Mouse (Mus musculus) stomach, embryonic 14.5 days (tissue): ENCODE measurements around the gene Pcsk1n. TPM values are rescaled to one million over a fixed set of nuclear protein-coding genes. Genes with fewer than 3 reads are reported as not detected.

Experiments used
- ATAC-seq: fragments of 200-750 bp; cut with Nextera tagmentation; 2 replicates; pipeline ENCODE4 v1.8.0; 2017; ENCODE audit warnings: low read depth, moderate TSS enrichment; ENCODE audit not compliant: insufficient number of reproducible peaks, insufficient read depth, low FRiP score
- H3K27ac ChIP-seq: fragments of 300-500 bp; sonication (generic); 2 replicates; pipeline ENCODE4 v1.5.1; 2014; ENCODE audit warnings: mild to moderate bottlenecking, low read length, moderate library complexity, mixed read lengths
- H3K27me3 ChIP-seq: fragments of 300-500 bp; sonication (generic); 2 replicates; pipeline ENCODE4 v1.6.1; 2014; ENCODE audit warnings: low read length, control low read depth, mixed read lengths; ENCODE audit not compliant: control insufficient read depth, insufficient read depth
- H3K36me3 ChIP-seq: fragments of 300-500 bp; sonication (generic); 2 replicates; pipeline ENCODE4 v1.6.1; 2014; ENCODE audit warnings: mild to moderate bottlenecking, control low read depth, low read length, moderate library complexity, mixed read lengths; ENCODE audit not compliant: control insufficient read depth, insufficient read depth
- H3K4me1 ChIP-seq: fragments of 300-500 bp; sonication (generic); 2 replicates; pipeline ENCODE4 v1.6.1; 2014; ENCODE audit warnings: low read length, control low read depth, mixed read lengths; ENCODE audit not compliant: control insufficient read depth, insufficient read depth
- H3K4me2 ChIP-seq: fragments of 300-500 bp; sonication (generic); replicated peaks from 2 replicates; pipeline ENCODE4 v1.6.1; 2014; ENCODE audit warnings: low read depth, low read length, control low read depth
- H3K4me3 ChIP-seq: fragments of 300-500 bp; sonication (generic); 2 replicates; pipeline ENCODE4 v1.5.1; 2014; ENCODE audit warnings: low read depth, low read length, control low read depth
- H3K9ac ChIP-seq: fragments of 300-500 bp; sonication (generic); replicated peaks from 2 replicates; pipeline ENCODE4 v1.6.1; 2014; ENCODE audit warnings: low read depth, mild to moderate bottlenecking, control low read depth, low read length, moderate library complexity, mixed read lengths
- H3K9me3 ChIP-seq: fragments of 300-500 bp; sonication (generic); 2 replicates; pipeline ENCODE4 v1.6.1; 2016; ENCODE audit warnings: low read depth, low read length, control low read depth; ENCODE audit not compliant: control insufficient read depth
- WGBS: fragments of 180-500 bp; shearing (Covaris S2); extraction: QIAGEN DNeasy Blood & Tissue Kit; methylation state at CpG from one replicate; pipeline ENCODE4 v1.1.7; 2014; 5-methylcytosine and 5-hydroxymethylcytosine counted together
- polyA plus RNA-seq: library from polyadenylated mRNA; unstranded; fragments of >200 nt; fragmentation: Nextera tagmentation; extraction: Ambion mirVana; gene quantifications from 2 replicates; pipeline ENCODE4 v1.2.1, GENCODE M21; 2014

Pcsk1n gene
- polyA plus RNA-seq: 9.0 and 9.5 TPM in 2 replicates

DNA sequence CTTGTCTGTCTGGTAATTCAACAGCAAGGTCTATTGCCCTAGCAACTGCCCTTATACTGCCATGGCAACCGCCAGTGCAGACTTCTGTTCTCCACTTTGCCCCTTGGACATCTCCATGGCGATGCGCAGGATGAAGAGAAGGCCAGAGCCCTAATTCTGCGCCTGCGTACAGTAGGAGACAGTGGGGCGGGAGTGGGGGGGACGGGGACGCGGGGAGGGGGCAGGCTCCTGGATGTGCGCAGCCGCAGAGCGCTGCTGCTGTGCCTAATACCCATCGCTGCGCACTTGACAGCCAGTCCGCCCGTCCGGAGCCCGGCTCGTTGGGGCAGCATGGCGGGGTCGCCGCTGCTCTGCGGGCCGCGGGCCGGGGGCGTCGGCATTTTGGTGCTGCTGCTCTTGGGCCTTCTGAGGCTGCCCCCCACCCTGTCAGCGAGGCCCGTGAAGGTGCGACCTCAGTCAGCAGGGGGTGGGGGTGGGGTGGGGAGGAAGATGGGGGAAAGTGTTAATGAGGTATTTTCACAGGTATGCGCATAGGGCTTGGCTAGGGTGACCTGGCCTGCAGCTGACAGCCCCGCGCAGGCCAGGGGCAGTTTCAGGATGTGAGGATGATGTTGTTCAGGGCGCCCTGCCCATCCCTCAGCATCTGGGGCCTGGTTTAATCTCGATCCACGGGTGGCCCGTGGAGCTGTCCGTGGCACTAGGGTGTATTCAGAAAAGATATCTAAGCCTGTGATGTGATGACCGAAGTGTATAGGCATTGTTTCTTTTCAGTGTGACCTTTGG, at the start of gene Pcsk1n:
TSS of gene Pcsk1n (plus strand) at position 222 of the 783 bp plus-strand sequence.
- Histone ChIP-seq H3K9me3 (no peaks in the 10 kb centered on the region), H3K4me3 (peak within 1 kb of the TSS; percentile 12; the same call in 1 of the 2 replicates)
- WGBS: 11% methylated on average over 36 of the region's 40 CpGs

DNA sequence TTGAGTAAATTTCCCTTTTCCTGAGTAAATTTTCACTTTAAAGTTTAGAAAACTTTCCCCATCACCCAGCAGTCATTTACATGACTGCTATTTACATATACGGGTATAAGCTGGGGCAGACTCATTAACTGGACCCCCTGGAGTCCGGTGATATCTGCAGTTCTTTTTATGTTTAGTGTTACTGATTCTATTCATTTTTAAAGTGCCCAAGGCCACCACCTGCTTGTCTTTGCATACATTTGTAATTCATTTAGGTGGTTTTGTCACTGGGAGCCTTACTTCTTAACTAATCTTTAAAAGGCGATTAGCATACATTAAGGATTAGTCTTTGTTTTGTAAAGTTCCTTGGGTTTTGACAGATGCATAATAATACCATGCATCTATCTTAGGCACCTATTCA, 49.8 kb upstream of the Pcsk1n start:
- Histone ChIP-seq H3K9me3 (no peaks in the 10 kb centered on the region), H3K9ac (no peak overlapping the region), H3K27ac (no peak overlapping the region), H3K36me3 (peaks cover 10% of the 10 kb centered on the region), H3K4me3 (no peak overlapping the region), H3K4me1 (no peaks in the 10 kb centered on the region), H3K4me2 (no peak overlapping the region), H3K27me3 (no peaks in the 10 kb centered on the region)
- ATAC-seq: no peak
- 47% methylated on average over 3 of the region's 3 CpGs for WGBS

More for the DNA sequence above, at the start of gene Pcsk1n:
- H3K27ac ChIP-seq: no peak within 1 kb of the TSS
- H3K9ac ChIP-seq: no peak within 1 kb of the TSS
- H3K27me3 ChIP-seq: peaks cover 14% of the 10 kb centered on the region
- H3K36me3 ChIP-seq: no peaks in the 10 kb centered on the region
- peak within 1 kb of the TSS; percentile 20; the same call in 1 of the 2 replicates for H3K4me2 ChIP-seq
- ATAC-seq: peak; percentile 58; the same call in 1 of the 2 replicates
- H3K4me1 ChIP-seq: no peaks in the 10 kb centered on the region

DNA sequence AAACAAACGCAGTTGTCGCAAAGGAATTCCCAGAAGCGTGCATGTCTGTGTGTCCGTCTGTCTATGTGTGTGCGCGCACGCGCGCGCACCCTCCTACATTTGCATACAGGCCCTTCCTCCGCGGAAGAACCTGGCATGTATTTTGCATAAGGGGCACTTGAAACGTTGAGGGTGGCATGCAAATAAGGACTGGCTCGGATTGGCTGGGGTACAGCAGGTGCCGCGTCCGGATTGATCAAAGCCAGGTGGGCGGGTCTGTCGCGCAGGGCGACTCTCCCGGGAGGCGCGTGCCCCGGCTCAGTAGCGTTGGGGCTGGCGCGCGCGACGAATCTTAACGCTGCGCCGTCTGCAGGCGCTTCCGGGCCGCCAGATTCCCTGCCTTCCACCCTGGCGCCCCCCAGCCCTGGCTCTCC, 41.6 kb upstream of the Pcsk1n start, which contains the start of gene Pim2:
TSS of gene Pim2 (plus strand) at position 256 of the 413 bp plus-strand sequence.
- no peak within 1 kb of the TSS for H3K27ac ChIP-seq
- peaks cover 4% of the 10 kb centered on the region; the same call in 1 of the 2 replicates for H3K36me3 ChIP-seq
- H3K27me3 ChIP-seq: no peaks in the 10 kb centered on the region
- H3K4me3 ChIP-seq: peak within 1 kb of the TSS; percentile 35
- H3K4me2 ChIP-seq: peak within 1 kb of the TSS; percentile 85
- WGBS: 16% methylated on average over 38 of the region's 38 CpGs
- H3K4me1 ChIP-seq: no peaks in the 10 kb centered on the region
- peak; percentile 93 for ATAC-seq
- H3K9me3 ChIP-seq: no peaks in the 10 kb centered on the region
- H3K9ac ChIP-seq: no peak within 1 kb of the TSS; the same call in 1 of the 2 replicates

DNA sequence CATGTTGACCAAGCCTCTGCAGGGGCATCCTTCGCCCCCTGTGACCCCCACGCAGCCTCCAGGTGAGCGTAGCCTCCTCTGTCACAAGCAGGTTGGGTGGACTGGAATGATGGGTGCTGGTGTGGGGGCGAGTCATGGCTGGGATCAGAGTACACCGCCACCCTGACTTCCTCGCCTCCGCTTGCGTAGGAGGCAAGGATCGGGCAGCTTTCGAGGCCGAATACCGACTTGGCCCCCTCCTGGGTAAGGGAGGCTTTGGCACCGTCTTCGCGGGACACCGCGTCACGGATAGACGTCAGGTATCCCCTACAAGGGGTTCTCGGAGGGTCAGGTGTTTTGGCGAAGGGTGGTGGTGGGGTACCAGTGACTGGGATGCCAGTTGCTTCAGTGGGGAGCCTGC, 41.1 kb upstream of the Pcsk1n start:
- Histone ChIP-seq H3K27ac (no peak overlapping the region), H3K9ac (no peak overlapping the region; the same call in 1 of the 2 replicates), H3K36me3 (peaks cover 2% of the 10 kb centered on the region; the same call in 1 of the 2 replicates), H3K4me3 (peak overlapping the region; percentile 35), H3K4me2 (peak overlapping the region; percentile 85), H3K4me1 (no peaks in the 10 kb centered on the region), H3K9me3 (no peaks in the 10 kb centered on the region), H3K27me3 (no peaks in the 10 kb centered on the region)
- 25% methylated on average over 21 of the region's 21 CpGs for WGBS
- peak; percentile 16; the same call in 1 of the 2 replicates for ATAC-seq

DNA sequence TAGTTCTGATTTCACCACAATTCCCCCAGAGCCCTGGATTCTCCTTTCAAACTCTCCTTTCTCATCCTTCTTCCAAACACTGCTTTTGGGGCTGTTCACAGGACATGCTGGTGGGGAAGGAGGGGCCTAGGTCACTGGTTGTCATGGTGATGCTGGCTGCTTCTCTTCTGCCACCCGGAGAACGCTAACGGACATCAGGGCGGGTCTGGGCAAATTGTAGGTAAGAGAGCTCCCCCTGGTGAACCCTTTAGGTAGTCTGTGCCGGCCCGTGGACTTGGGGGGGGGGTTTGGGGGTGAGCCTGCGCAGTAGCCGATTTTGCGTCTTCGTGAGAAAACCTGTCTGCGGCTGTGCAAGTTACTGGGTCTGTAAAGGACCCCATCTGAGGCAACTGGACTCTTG, 39.8 kb upstream of the Pcsk1n start:
- H3K4me1 ChIP-seq: no peaks in the 10 kb centered on the region
- no peaks in the 10 kb centered on the region for H3K36me3 ChIP-seq
- no peak; the same call in 1 of the 2 replicates for ATAC-seq
- peak overlapping the region; percentile 28; the same call in 1 of the 2 replicates for H3K4me2 ChIP-seq
- H3K4me3 ChIP-seq: no peak overlapping the region
- H3K27me3 ChIP-seq: no peaks in the 10 kb centered on the region
- WGBS: 10% methylated on average over 11 of the region's 11 CpGs
- no peak overlapping the region for H3K27ac ChIP-seq
- no peak overlapping the region for H3K9ac ChIP-seq
- H3K9me3 ChIP-seq: no peaks in the 10 kb centered on the region

DNA sequence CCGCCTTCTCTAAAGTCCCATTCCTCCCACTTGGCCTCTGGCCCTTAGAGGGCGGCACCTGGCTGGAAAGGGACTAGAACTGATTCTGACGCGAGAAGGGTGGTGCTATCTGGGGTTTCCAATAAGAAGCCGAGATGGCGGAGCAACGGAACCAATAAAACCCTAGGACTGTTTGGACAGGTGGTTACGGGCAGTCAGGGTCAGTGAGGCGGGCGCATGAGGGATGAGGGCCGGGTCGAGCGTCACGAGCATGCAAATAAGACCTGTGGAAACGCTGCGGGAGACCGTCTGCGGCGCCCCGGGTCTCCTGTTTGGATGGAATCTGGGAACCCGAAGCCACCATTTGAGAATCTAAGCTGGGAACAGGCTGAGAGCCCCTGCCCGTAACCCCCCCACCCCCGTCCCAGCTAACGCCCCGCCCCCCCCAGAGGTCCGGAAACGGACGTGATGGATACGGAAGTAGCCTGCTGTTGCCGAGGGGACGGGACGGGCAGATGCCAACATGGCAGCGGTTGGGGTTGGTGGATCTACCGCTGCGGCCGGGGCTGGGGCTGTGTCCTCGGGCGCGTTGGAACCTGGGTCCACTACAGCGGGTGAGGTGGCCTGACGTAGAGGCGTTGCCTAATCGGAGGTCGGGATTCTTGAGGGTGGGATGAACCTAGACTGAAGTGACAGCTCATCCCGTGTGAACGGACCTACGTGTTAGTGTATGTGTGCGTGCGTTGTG, 35.6 kb upstream of the Pcsk1n start, which contains the start of gene Slc35a2:
TSS of gene Slc35a2 (plus strand) at position 188 of the 727 bp plus-strand sequence.
- no peaks in the 10 kb centered on the region for H3K36me3 ChIP-seq

DNA sequence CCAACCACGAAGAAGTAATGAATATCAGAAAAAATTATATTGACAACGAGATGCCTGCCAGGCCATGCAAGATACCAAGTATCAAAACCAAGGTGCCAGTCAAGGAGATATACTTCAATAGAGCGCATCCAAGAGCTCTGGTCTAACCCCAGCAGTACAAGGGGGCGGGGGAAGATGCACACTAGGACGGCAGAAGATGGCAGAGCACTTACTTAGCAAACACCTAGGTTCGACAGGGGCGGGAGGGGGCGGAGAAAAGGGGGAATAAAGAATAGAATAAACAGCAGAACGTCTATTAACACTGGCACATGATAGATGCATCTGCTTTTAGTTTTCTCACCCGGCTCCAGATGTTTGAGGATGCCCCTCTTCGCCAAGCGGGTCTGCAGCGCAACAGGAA, 21.4 kb upstream of the Pcsk1n start:
- Histone ChIP-seq H3K4me2 (peak overlapping the region; percentile 45), H3K4me1 (no peaks in the 10 kb centered on the region), H3K36me3 (no peaks in the 10 kb centered on the region; the same call in 1 of the 2 replicates), H3K9me3 (no peaks in the 10 kb centered on the region), H3K9ac (peak overlapping the region; percentile 33; the same call in 1 of the 2 replicates), H3K27ac (no peak overlapping the region), H3K27me3 (no peaks in the 10 kb centered on the region), H3K4me3 (peak overlapping the region; percentile 51)
- WGBS: 32% methylated on average over 13 of the region's 13 CpGs
- ATAC-seq: no peak

More for the DNA sequence above, 35.6 kb upstream of the Pcsk1n start, which contains the start of gene Slc35a2:
- peak within 1 kb of the TSS; percentile 25 for H3K9ac ChIP-seq
- peak within 1 kb of the TSS; percentile 67 for H3K27ac ChIP-seq
- H3K27me3 ChIP-seq: no peaks in the 10 kb centered on the region
- 22% methylated on average over 49 of the region's 49 CpGs for WGBS
- no peaks in the 10 kb centered on the region for H3K9me3 ChIP-seq
- no peaks in the 10 kb centered on the region for H3K4me1 ChIP-seq
- ATAC-seq: peak; percentile 92
- H3K4me3 ChIP-seq: peak within 1 kb of the TSS; percentile 46
- H3K4me2 ChIP-seq: peak within 1 kb of the TSS; percentile 59
